Mouse (Mus musculus) cerebellum, postnatal 4 days (tissue): ENCODE data around the gene Mcm5.
A peak's percentile ranks its signal among the peaks of the same experiment; 100 is the strongest.

Source experiments
- DNase-seq, 2 experiments: peaks; one replicate each; pipeline ENCODE4 v3.0.0; 2022; ENCODE audit warnings: low spot score in 2 of 2, mixed read lengths in 1 of 2

Gene Mcm5

DNA sequence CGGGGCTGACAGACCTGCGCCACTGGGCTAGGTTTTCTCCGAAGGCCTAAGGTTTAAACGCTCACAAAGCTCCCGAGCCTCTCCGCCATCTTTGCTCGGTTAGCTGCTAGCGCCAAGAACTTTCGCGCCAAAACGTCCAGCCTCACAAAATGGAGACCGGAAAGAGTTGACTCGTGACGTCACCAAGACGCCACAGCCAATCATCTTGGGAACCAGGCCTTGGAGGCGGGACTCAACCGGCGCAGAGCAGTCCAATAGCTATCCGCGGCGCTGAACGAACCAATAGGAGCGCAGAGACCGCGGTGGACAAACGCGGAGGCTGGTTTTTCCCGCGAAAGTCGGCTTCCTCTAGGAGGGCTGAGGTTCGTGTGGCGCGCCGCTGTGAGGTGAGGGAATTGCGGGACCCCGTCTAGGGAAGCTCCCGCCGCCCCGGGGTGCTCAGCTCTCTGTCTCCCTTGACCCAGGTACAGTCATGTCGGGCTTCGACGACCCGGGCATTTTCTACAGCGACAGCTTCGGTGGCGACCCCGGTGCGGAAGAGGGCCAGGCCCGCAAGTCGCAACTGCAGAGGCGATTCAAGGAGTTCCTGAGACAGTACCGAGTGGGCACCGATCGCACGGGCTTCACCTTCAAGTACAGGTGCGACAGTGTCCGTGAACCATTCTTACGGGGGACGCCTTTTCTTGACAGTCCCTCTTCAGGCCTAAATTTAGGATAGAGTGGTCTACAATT lies at the start of gene Mcm5:
Gene Mcm5, plus strand, starts transcription at position 334 of the 732 bp plus-strand sequence.
- DNase-seq: peak; percentile 98 to 99

GRCm38 (mm10) chr8:75060022-75060421 lies 49.3 kb upstream of the Mcm5 start:
- no peak for DNase-seq

DNA sequence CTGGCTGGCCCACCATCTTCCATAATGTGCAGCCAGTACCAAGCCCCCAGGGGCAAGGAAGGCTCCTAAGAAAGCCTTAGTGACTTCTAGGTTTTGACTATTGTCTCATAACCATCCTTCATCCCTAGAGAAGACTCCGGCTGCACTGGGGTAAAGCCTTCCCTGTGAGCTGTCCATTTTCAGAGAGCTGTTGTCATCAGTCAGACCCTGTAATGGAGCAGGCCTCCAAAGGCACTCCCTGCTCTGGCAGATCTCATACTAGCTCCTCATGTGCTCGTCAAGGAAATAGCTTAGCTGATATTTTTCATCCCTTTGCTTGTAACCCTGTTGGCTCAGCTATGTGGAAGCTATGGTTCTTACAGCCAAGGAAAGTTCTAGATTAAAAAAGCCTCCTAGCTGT lies 48.6 kb upstream of the Mcm5 start:
- DNase-seq: no peak

DNA sequence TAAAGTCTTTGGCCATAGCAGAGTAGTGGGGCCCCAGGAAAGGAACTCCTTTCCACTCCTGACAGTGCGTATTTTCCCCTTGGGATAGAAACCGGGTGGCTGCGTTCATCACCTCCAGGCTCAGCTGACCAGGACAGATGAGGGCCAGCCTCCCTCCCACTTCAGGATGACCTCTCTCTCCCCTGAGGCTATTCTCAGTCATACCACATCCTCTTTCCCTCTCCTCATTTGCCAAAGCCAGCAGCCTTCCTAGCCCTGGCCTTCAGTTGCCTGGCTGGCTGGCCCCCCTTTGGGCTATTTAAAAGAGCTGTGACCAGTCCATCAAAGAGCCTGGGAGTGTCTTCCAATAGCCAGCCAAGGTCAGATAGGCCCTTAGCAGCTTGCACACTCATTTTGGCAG lies 46.1 kb upstream of the Mcm5 start:
- no peak for DNase-seq

DNA sequence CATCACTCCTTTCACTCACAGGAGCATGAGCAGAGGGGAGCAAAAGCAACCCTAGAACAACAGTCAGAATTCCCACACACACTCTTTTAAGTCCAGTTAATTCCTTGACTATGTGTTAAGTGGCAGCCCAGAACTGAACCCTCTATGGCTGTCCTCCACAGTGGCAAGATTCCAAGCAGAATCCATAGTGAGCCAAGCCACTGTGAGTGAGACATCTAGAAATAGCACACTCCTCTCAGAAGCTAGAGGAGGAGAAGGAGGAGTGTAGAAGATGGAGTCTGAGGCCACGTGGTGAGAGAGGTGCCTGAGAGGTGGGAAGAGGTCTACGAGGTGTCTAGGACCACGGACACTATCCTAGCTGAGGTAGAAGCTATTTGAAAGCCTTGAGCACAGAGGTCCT lies 44.6 kb upstream of the Mcm5 start:
- no peak for DNase-seq

DNA sequence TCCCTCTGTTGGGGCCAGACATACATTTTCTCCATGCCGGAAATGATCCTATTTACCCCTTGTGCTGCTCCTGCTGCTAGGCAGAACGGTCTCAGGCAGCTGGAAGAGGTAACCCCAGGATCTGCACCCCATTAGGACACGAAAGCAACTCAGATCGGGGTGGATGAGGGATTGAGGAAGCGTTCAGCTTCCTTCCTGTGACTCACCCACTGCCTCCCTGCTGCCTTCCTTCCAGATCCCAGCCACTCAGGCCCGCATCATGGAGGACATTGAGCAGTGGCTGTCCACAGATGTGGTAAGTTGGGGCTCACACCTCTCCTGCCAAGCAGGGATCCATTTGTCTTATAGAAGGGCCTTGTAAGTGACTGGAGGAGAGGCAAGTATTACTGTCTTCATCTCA lies 42.1 kb upstream of the Mcm5 start:
- no peak for DNase-seq

GRCm38 (mm10) chr8:75070297-75070696 lies 39.1 kb upstream of the Mcm5 start:
- no peak for DNase-seq

DNA sequence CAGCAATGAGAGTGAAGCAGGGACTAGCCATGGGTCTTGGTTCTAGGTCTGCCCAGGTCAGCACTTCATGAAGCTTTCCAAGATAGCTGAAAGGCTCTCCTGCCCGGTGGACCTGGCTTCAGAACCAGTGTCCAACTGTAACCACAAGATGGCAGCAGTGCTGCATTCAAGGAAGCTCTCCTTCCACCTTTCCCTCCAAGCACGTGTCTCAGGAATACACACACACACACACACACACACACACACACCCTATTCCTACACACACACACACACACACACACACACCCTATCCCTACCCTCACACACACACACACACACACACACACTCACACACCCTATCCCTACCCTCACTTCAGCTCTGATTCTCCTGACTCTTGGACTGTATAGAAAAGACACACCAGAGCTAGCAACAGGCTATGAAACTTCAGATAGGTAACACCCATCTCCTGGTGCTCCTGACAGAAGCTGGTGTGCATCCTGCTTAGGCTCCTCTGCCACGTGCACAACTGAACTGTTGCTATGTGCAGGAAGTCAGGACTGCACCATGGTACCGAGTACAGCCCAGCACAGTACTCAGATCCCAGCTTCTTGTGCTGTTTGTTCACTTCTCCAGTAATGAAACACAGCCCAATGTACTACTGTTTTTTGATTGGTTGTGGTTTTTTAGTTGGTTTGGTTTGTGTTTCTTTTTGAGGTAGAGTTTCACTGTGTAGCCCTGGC lies 37.6 kb upstream of the Mcm5 start:
- peak; percentile 66 to 82 for DNase-seq

- DNase-seq: no peak
Measured at GRCm38 (mm10) chr8:75074876-75075275, 34.5 kb upstream of the Mcm5 start.

GRCm38 (mm10) chr8:75078215-75078614 lies 31.2 kb upstream of the Mcm5 start:
- DNase-seq: no peak

DNA sequence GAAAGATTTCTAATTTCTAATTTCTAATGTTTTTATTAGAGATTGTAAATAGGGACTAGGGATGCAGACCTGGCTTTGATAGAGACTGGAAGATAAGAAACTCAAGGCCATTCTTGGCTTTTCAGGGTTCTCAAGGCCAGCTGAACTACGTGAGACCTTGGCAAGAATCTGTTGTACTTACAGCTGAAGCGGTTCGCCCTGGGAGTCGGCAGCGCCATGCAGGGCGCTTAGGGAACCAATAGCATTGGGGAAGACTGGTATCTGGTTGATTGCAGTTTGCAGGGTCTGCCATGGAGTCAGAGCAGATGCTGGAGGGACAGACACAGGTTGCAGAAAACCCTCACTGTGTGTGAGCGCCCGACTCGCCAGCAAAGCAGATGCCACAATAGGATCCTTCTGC lies 30.5 kb upstream of the Mcm5 start:
- DNase-seq: no peak

DNA sequence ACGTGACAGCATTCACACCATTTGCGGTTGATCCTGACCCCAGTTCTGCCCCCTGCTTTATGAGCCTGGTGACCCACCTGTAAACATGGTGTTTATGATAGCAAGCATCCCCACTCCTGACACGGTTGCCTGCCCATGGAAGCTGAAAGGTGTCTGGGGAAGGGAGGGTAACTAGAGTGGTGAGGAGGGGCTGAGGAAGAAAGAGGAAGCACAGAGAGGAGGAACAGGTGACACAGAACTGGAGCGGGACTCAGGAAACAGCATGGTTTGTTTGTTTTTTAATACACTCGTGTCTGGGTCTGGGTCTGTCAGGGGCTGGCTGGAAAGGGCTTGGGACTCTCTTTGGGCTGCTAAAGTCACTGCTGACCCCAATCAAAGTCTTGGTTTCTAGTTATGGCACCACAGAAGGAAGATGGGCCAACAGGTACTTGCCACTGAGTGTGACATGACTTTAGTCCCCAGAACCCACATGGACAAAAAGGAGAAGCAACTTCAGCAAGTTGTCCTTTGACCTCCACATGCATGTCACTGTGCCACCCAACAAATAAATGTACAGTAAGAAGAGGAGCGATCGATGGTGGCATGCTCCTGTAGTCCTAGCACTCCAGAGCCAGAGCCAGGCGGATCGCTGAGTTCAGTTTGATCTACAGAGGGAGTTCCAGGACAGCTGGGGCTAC lies 27.9 kb upstream of the Mcm5 start:
- DNase-seq: no peak

DNA sequence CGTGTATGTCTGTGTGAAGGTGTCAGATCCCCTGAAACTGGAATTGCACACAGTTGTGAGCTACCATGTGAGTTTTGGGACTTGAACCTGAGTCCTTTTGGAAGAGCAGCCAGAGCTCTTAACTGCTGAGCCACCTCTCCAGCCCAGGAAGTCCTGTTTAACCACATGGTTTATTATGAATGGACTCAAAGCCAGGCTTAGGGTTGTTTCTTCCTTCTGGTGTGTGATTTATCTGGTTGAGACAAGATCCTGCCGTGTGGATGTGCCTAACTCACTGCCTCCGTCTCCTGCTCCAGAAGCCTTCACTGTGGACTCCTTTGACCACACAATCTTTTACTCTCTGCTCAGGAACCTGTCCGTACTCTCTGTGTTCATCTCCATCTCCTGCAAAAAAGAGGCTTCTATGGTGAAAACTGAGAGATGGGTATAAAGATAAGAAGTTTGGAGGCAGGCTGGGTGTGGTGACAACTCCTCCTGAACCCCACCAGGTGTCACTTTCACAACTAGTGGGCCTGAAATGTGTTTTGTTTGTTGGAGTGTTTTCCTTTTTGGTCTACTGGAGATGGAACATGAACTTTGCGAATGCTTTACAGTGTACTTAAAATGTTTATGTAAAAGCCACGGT lies 27.1 kb upstream of the Mcm5 start:
- no peak for DNase-seq

- DNase-seq: peak; percentile 39 to 76
Measured at GRCm38 (mm10) chr8:75083846-75084245, 25.5 kb upstream of the Mcm5 start.

- DNase-seq: no peak
Measured at GRCm38 (mm10) chr8:75084382-75085064, 24.8 kb upstream of the Mcm5 start.

GRCm38 (mm10) chr8:75086002-75086401 lies 23.4 kb upstream of the Mcm5 start:
- DNase-seq: no peak

DNA sequence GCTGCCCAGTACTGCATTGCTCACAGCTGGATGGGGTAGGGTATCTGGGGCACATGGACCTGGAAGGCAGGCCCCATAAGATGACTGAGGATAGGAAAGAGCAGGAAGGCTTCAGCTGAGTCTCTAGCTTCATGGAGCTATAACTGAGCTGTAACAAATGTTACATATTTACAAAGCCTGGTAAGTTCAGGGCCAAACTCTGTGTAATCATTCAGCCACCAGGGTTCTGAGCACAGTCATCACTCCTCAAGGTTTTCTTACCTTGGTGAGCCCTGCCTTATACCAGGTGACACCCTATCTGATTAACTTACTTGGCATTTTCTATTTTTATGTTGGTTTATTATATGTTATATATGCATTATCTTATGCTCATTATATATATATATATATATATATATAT lies 22.2 kb upstream of the Mcm5 start:
- no peak for DNase-seq

GRCm38 (mm10) chr8:75088989-75089881 lies 20.1 kb upstream of the Mcm5 start:
- DNase-seq: peak in 1 of 2 experiments; percentile 25

- no peak for DNase-seq
Measured at GRCm38 (mm10) chr8:75090781-75091365, 18.5 kb upstream of the Mcm5 start.
